Mouse (Mus musculus): ENCODE measurements at regions not wholly inside any gene's neighbourhood (a gene's known extent, or its start where the extent isn't known, plus 50 kb on each side); places are given as distances from the start of the nearest gene placed in this dataset.
"Not testable (repeated sequence)": the region's sequence is repeated elsewhere in the genome, so short reads cannot be mapped to it uniquely, and the experiment has no call there.

DNA sequence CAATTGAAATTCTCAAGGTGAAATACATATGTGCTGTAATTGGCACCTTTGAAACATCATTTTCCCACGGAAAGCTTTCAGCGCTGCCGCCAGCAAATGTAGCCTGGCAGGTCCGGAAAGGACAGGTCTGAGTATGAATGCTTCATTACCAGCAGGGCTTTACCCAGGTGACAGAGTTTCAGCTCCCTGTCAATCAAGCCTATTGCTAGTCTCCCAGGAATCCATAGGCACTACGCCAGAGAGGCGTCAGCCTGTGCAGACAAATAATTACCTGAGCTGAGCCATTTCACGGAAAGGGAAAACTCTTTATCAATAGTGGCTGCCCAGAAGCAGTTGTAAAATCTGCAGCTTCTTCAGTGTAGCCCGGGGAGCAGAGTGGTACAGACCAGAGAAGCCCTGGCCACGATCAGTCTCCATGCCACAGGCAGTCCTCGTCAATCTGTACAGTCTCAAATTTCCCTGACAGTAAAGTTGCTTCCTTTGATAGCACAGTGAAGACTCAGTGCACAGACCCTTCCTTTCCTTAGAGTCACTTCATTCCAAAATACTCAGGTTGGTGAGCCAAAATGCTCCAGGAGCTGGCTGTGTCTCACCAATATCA lies 340.7 kb downstream of the Samd5 start:
- no peak overlapping the region for H3K27ac ChIP-seq (ENCODE audit: insufficient read depth, low read depth, low read length)
- H3K4me3 ChIP-seq (ENCODE audit: insufficient read depth, low read depth, low read length) = no peak overlapping the region
- TF ChIP-seq POLR2A (IDR thresholded peaks at IDR 0.05; ENCODE audit: insufficient read depth, low read depth, low read length) = no peak
- no peak for TF ChIP-seq CTCF (IDR thresholded peaks at IDR 0.05; ENCODE audit: insufficient read depth, low read depth, low read length)
- no peaks in the 10 kb centered on the region for H3K4me1 ChIP-seq (ENCODE audit: control insufficient read depth, insufficient read depth, low read length)
- WGBS = 73% methylated on average over 10 of the region's 10 CpGs

DNA sequence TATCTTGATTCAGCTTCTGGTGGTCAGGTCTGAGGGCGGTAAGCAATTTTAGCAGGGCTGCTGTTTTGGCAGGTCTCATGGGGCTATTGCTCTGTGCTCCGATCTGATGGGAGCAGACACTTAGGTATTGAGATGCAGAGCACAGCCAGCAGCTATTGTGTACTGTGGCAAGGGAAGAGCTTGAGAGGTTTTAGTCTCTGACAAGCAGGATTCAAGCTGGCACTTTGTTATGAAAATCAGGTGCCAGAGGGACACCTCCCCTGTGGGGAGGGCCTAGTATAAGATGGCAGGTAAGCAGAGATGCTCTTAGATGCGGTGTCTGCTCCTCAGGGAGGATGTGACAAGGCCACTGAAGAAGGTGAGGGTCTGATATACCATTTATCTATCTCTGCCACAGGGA lies 343.3 kb downstream of the Samd5 start:
- Histone ChIP-seq H3K27ac (ENCODE audit: insufficient read depth, low read depth, low read length) (no peak overlapping the region), H3K4me3 (ENCODE audit: insufficient read depth, low read depth, low read length) (no peak overlapping the region), H3K4me1 (ENCODE audit: control insufficient read depth, insufficient read depth, low read length) (no peaks in the 10 kb centered on the region)
- TF ChIP-seq CTCF (IDR thresholded peaks at IDR 0.05; ENCODE audit: insufficient read depth, low read depth, low read length) = no peak
- TF ChIP-seq POLR2A (IDR thresholded peaks at IDR 0.05; ENCODE audit: insufficient read depth, low read depth, low read length) = no peak
- WGBS = 78% methylated on average over 3 of the region's 3 CpGs

DNA sequence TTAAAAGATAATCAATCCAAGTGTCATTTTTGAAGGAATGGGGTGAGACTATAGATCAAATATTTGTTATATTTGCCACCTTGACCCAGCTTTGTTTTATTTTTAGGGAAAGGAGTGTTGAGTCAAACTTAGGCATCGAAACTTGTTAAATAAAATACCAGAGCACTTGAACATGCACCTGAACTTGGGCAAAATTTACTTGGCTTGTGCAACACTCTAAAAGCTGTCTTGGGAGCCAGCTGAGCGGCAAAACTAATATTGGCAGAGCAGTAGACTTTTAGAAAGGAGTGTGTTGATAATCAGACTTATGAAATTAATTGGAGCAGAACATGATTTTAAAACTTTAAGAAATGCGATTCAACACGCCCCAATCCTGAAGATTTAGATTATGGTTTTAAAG lies 346.7 kb downstream of the Samd5 start:
- 93% methylated on average over 4 of the region's 4 CpGs for WGBS
- no peak for TF ChIP-seq CTCF (IDR thresholded peaks at IDR 0.05; ENCODE audit: insufficient read depth, low read depth, low read length)
- H3K4me3 ChIP-seq (ENCODE audit: insufficient read depth, low read depth, low read length) = no peak overlapping the region
- H3K4me1 ChIP-seq (ENCODE audit: control insufficient read depth, insufficient read depth, low read length) = no peaks in the 10 kb centered on the region
- no peak overlapping the region for H3K27ac ChIP-seq (ENCODE audit: insufficient read depth, low read depth, low read length)

DNA sequence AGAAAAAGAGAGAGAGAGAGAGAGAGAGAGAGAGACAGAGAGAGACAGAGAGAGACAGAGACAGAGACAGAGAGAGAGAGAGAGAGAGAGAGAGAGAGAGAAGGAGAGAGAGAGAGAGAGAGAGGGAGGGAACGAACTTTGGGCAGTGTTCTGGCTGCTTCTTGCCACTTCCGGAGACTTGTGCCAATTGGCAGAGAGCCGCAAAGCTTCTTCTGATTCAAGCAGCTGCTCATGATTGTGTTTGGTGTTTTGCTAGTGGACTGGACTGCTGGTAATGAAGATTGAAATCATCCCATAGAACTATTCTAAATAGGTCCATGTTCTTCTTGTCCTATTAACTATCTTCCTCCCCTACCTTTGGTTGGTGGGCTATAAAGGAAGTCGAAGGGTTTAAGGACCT lies 347.1 kb downstream of the Samd5 start:
- not testable (repeated sequence) for H3K4me3 ChIP-seq (ENCODE audit: insufficient read depth, low read depth, low read length); H3K27ac ChIP-seq (ENCODE audit: insufficient read depth, low read depth, low read length); H3K4me1 ChIP-seq (ENCODE audit: control insufficient read depth, insufficient read depth, low read length)
- 34% methylated on average over 4 of the region's 4 CpGs for WGBS

DNA sequence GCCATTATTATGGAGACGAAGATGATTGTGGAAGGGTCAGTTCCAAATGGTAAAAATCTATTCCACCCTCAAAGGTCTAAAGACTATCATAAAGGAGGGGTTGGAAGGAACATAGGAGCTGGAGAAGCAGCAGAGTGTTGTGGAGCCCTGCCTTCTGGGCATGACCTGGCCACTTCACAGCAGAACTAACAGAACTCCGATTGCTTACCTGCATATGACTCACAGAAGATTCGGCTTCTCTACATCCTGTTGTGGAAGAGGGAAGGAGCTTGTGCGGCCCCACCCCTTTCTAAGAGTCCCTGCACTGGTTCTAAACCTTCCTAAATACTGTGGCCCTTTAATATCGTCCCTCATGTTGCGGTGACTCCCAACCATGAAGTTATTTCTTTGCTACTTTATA lies 362.7 kb downstream of the Samd5 start:
- WGBS = 95% methylated on average over 6 of the region's 6 CpGs

DNA sequence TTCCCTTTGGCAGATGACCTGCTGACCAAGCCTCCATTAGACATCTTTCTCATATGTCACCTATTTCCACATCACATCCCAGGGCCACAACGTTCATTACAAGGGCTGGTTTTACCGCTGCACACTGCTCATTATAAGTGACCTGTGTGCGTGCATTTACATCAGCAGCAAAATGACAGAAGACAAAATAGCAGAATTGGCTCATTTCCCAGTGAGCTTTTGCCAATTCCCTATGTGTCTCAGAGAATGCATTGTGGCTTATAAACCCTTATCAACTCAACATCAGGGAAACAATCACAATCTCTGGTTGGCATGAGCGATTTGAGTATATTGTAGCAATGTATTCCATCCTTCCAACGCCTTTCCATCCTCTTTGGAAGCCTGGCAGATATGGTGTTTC lies 364.7 kb downstream of the Samd5 start:
- Histone ChIP-seq H3K4me3 (ENCODE audit: insufficient read depth, low read depth, low read length) (no peak overlapping the region), H3K27ac (ENCODE audit: insufficient read depth, low read depth, low read length) (no peak overlapping the region), H3K4me1 (ENCODE audit: control insufficient read depth, insufficient read depth, low read length) (no peaks in the 10 kb centered on the region)
- 53% methylated on average over 5 of the region's 5 CpGs for WGBS
- TF ChIP-seq CTCF (IDR thresholded peaks at IDR 0.05; ENCODE audit: insufficient read depth, low read depth, low read length) = no peak
- no peak for TF ChIP-seq POLR2A (IDR thresholded peaks at IDR 0.05; ENCODE audit: insufficient read depth, low read depth, low read length)

More for the DNA sequence above, 362.7 kb downstream of the Samd5 start:
- H3K27ac ChIP-seq (ENCODE audit: insufficient read depth, low read depth, low read length) = no peak overlapping the region
- no peak overlapping the region for H3K4me3 ChIP-seq (ENCODE audit: insufficient read depth, low read depth, low read length)
- no peak for TF ChIP-seq POLR2A (IDR thresholded peaks at IDR 0.05; ENCODE audit: insufficient read depth, low read depth, low read length)
- no peak for TF ChIP-seq CTCF (IDR thresholded peaks at IDR 0.05; ENCODE audit: insufficient read depth, low read depth, low read length)
- no peaks in the 10 kb centered on the region for H3K4me1 ChIP-seq (ENCODE audit: control insufficient read depth, insufficient read depth, low read length)

DNA sequence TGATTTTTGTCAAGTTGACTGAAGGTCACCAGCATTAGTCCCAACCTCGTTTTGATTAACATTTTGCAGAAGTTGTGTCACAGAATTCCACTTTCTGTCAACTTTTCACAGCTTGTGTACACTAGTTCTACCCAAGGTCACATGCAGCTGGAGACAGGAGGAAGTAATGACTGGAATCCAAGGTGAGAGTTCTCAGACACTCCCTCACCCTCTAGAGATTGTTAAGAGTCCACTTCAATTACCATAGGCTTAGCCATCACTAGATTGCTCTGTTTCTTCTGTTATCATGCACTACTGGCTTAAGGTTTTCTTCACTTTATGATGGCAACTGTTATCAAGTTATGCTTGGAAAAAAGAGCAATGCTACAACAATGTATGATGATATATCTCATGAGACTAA lies 379.0 kb downstream of the Samd5 start:
- TF ChIP-seq POLR2A (IDR thresholded peaks at IDR 0.05; ENCODE audit: insufficient read depth, low read depth, low read length) (no peak), CTCF (IDR thresholded peaks at IDR 0.05; ENCODE audit: insufficient read depth, low read depth, low read length) (no peak)
- Histone ChIP-seq H3K4me1 (ENCODE audit: control insufficient read depth, insufficient read depth, low read length) (no peaks in the 10 kb centered on the region), H3K27ac (ENCODE audit: insufficient read depth, low read depth, low read length) (no peak overlapping the region), H3K4me3 (ENCODE audit: insufficient read depth, low read depth, low read length) (no peak overlapping the region)
- WGBS = 55% methylated on average over 1 of the region's 1 CpGs

DNA sequence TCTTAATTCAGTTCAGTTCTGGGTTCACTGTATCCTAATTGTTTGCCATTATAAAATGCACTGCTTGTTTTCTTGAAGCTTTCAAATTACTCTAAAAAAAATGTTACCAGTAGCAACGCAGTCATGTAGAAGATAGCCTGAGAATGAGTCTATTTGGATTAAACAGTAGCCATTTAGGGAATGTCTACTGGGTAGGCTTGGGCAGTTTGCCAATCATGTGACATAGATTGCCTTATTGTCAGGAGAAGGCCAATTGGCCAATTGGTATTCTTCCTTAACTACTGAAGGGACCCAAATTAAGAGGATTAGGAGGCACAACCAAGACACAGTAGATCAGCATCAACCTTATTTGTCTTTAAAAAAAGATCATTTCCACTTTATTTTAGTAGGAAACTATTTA lies 379.7 kb downstream of the Samd5 start:
- no peaks in the 10 kb centered on the region for H3K4me1 ChIP-seq (ENCODE audit: control insufficient read depth, insufficient read depth, low read length)
- no peak overlapping the region for H3K27ac ChIP-seq (ENCODE audit: insufficient read depth, low read depth, low read length)
- no peak for TF ChIP-seq CTCF (IDR thresholded peaks at IDR 0.05; ENCODE audit: insufficient read depth, low read depth, low read length)
- no peak for TF ChIP-seq POLR2A (IDR thresholded peaks at IDR 0.05; ENCODE audit: insufficient read depth, low read depth, low read length)
- no peak overlapping the region for H3K4me3 ChIP-seq (ENCODE audit: insufficient read depth, low read depth, low read length)
- WGBS = 58% methylated on average over 1 of the region's 1 CpGs

DNA sequence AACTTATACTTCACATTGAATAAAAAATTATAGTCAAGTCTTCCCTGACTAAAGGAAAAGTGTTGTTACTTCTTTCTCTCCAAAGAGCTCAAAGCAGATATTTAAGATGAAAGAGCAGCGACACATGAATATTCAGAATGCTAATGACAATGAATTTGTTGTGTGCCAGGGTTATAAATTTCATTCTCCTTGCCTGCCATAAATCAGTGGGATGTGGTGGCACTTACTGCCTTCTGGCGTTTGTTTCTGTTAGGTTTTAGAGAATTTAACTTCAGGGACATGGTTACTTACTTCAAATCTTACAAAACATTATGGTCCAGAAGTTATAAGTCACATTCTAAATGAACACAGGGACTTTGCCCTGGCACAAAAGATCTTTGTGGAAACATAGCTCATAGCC lies 380.4 kb downstream of the Samd5 start:
- no peak overlapping the region for H3K27ac ChIP-seq (ENCODE audit: insufficient read depth, low read depth, low read length)
- no peaks in the 10 kb centered on the region for H3K4me1 ChIP-seq (ENCODE audit: control insufficient read depth, insufficient read depth, low read length)
- WGBS = 84% methylated on average over 2 of the region's 2 CpGs
- no peak overlapping the region for H3K4me3 ChIP-seq (ENCODE audit: insufficient read depth, low read depth, low read length)
- no peak for TF ChIP-seq CTCF (IDR thresholded peaks at IDR 0.05; ENCODE audit: insufficient read depth, low read depth, low read length)
- TF ChIP-seq POLR2A (IDR thresholded peaks at IDR 0.05; ENCODE audit: insufficient read depth, low read depth, low read length) = no peak

DNA sequence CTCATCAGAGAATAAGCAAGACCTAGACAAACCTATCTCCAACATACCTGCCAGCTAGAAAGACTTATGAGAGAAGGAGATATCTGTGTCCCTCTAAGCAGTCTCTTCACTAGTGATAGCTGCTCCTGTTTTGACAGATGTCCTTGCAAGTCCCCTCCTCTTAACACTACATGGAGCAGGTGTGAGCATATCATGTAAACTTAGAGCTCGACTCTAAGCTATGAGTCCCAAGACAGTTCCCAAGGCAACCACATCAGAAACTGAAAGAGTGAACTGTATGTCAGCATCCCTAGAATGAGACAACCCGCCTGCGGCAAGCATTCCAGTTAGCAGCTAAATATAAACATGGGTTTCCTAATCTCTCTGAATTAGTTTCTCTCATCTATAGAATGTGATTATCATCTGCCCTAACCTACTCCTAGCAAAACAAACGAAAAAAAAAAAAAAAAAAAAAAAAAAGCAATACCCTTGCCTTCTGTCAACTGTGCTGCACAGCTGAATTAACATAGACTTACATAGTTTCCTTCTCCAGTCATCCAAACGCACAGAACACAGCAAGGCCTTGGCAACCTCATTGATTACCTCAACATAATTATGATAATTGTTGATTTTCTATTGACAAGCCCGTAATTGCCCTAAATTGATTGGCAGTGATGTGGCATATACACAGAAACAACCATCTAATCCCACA lies 383.4 kb downstream of the Samd5 start:
- no peak overlapping the region for H3K27ac ChIP-seq (ENCODE audit: insufficient read depth, low read depth, low read length)
- 45% methylated on average over 6 of the region's 6 CpGs for WGBS
- TF ChIP-seq CTCF (IDR thresholded peaks at IDR 0.05; ENCODE audit: insufficient read depth, low read depth, low read length) (no peak), POLR2A (IDR thresholded peaks at IDR 0.05; ENCODE audit: insufficient read depth, low read depth, low read length) (no peak)
- H3K4me3 ChIP-seq (ENCODE audit: insufficient read depth, low read depth, low read length) = no peak overlapping the region
- H3K4me1 ChIP-seq (ENCODE audit: control insufficient read depth, insufficient read depth, low read length) = no peaks in the 10 kb centered on the region

Measured in olfactory bulb, adult 2 months (tissue).